ENCODE assay signal across 14 mouse cellular contexts in genomic region chr17:34692906-34693305, GRCm38 (mm10). TPM values are rescaled to one million over a fixed set of nuclear protein-coding genes. Genes with fewer than 3 reads are reported as not detected.
DNase-seq lines count a peak whose midpoint lies in the region; ATAC-seq lines count a peak whose summit lies in the region.
"Had no signal": no experiment of that assay in that cellular context is flagged by ENCODE, and none has a peak within 500 bp of the region (broad histone marks: within the 10 kb centered on the region; RNA-seq: fewer than 3 reads in every experiment).

No protein-coding gene starts in this region.

- H3K27me3 ChIP-seq in heart, embryonic 13.5 days (replicated peaks): peaks cover 4% of the 10 kb centered on the region; the same call in 1 of the 2 replicates
- H3K27me3 ChIP-seq in lung, embryonic 15.5 days: no peaks in the 10 kb centered on the region
- no peaks in the 10 kb centered on the region for H3K27me3 ChIP-seq in midbrain, embryonic 11.5 days (ENCODE audit: control insufficient read depth, insufficient read depth, low read length)
- H3K27me3 ChIP-seq: limb, embryonic 15.5 days had no signal

- no peak overlapping the region for H3K9ac ChIP-seq in heart, embryonic 13.5 days
- H3K9ac ChIP-seq in lung, embryonic 15.5 days: no peak overlapping the region
- no peak overlapping the region for H3K9ac ChIP-seq in midbrain, embryonic 11.5 days (ENCODE audit: low read length)
- H3K9ac ChIP-seq: limb, embryonic 15.5 days had no signal

- H3K27ac ChIP-seq in heart, embryonic 13.5 days (replicated peaks): 0 out of 2 replicates have a peak overlapping the region, but pooled peaks have one; percentile 20
- H3K27ac ChIP-seq in lung, embryonic 15.5 days: 0 out of 2 replicates have a peak overlapping the region, but pooled peaks have one; percentile 22
- no peak overlapping the region for H3K27ac ChIP-seq in midbrain, embryonic 11.5 days (ENCODE audit: low read depth, low read length)
- H3K27ac ChIP-seq: kidney, postnatal 0 days; limb, embryonic 15.5 days had no signal

- peak; percentile 73 for DNase-seq in adrenal gland, adult 2 months
- DNase-seq in adrenal gland, adult 8-10 months: no peak
- peak; percentile 90 for DNase-seq in NIH3T3 (ENCODE audit: low read depth)
- no peak for DNase-seq in layer of hippocampus, adult 8-10 months (ENCODE audit: low spot score in 2 of 2)
- DNase-seq in midbrain, embryonic 11.5 days (ENCODE audit: low spot score, missing footprints): no peak
- DNase-seq: cerebellum, adult 8-10 months; right cerebral cortex, postnatal 25 days; thymus, postnatal 4 days had no signal

- H3K36me3 ChIP-seq in heart, embryonic 13.5 days: no peaks in the 10 kb centered on the region
- H3K36me3 ChIP-seq in lung, embryonic 15.5 days: no peaks in the 10 kb centered on the region
- no peaks in the 10 kb centered on the region for H3K36me3 ChIP-seq in midbrain, embryonic 11.5 days (ENCODE audit: control insufficient read depth, insufficient read depth, low read length)
- H3K36me3 ChIP-seq: limb, embryonic 15.5 days had no signal

- no peak for ATAC-seq in heart, embryonic 13.5 days (ENCODE audit: extremely low read depth, insufficient number of reproducible peaks, low FRiP score, low TSS enrichment)
- no peak for ATAC-seq in lung, embryonic 15.5 days (ENCODE audit: borderline replicate concordance, extremely low read depth, low FRiP score, low TSS enrichment)
- ATAC-seq in erythroid progenitor cell, adult 5-6 weeks (replicated peaks; ENCODE audit: low FRiP score, poor library complexity, severe bottlenecking): no peak
- ATAC-seq in midbrain, embryonic 11.5 days (ENCODE audit: low FRiP score): no peak
- ATAC-seq: midbrain, embryonic 16.5 days had no signal

- 60% methylated on average over 7 of the region's 7 CpGs for WGBS in heart, embryonic 13.5 days
- 59% methylated on average over 7 of the region's 7 CpGs for WGBS in lung, embryonic 15.5 days
- 57% methylated on average over 7 of the region's 7 CpGs for WGBS in midbrain, embryonic 11.5 days

- no peaks in the 10 kb centered on the region for H3K9me3 ChIP-seq in heart, embryonic 13.5 days
- no peaks in the 10 kb centered on the region for H3K9me3 ChIP-seq in lung, embryonic 15.5 days
- H3K9me3 ChIP-seq in midbrain, embryonic 11.5 days (ENCODE audit: control insufficient read depth, low read length): no peaks in the 10 kb centered on the region
- H3K9me3 ChIP-seq: limb, embryonic 15.5 days had no signal

- no peak overlapping the region for H3K4me2 ChIP-seq in heart, embryonic 13.5 days
- H3K4me2 ChIP-seq in lung, embryonic 15.5 days: no peak overlapping the region
- no peak overlapping the region for H3K4me2 ChIP-seq in midbrain, embryonic 11.5 days
- H3K4me2 ChIP-seq: limb, embryonic 15.5 days had no signal

- H3K4me3 ChIP-seq in heart, embryonic 13.5 days: no peak overlapping the region
- no peak overlapping the region for H3K4me3 ChIP-seq in lung, embryonic 15.5 days
- H3K4me3 ChIP-seq in midbrain, embryonic 11.5 days (ENCODE audit: low read depth, low read length): no peak overlapping the region
- H3K4me3 ChIP-seq: limb, embryonic 15.5 days had no signal

- 0 out of 2 replicates have a peak, but pooled peaks cover 7% of the 10 kb centered on the region for H3K4me1 ChIP-seq in heart, embryonic 13.5 days
- H3K4me1 ChIP-seq in lung, embryonic 15.5 days: peaks cover 22% of the 10 kb centered on the region; the same call in 1 of the 2 replicates
- H3K4me1 ChIP-seq in midbrain, embryonic 11.5 days (ENCODE audit: control insufficient read depth, insufficient read depth, low read length): no peaks in the 10 kb centered on the region

RNA-seq across cellular contexts. Expression of gene Tnxb, which starts 22.6 kb away (rescaled TPM):
- 10 to 100 TPM; 20.2 to 30.1 TPM for total RNA-seq in adrenal gland, adult 2 months (2021)
- 23.4 and 23.6 TPM in 2 replicates for polyA plus RNA-seq in adrenal gland, adult 2 months (2012; rRNA removed)
- 10 to 100 TPM; 27.6 to 54.1 (median 41.4) TPM for total RNA-seq in adrenal gland, adult 8-10 months (2022)
- polyA plus RNA-seq in heart, embryonic 13.5 days (2015; fragmentation: Nextera tagmentation; extraction: Ambion mirVana): 1.3 and 1.4 TPM in 2 replicates
- 0.59 and 0.77 TPM in 2 replicates for polyA plus RNA-seq in lung, embryonic 15.5 days (2015; fragmentation: Nextera tagmentation; extraction: Ambion mirVana)
- 10 to 100 TPM; 10.6 to 13.3 (median 11.4) TPM for total RNA-seq in layer of hippocampus, adult 8-10 months (2022)
- total RNA-seq in erythroid progenitor cell, adult 5-6 weeks (2015; ENCODE audit: low replicate concordance): not detected in 2 replicates
- not detected in 2 replicates for total RNA-seq in erythroid progenitor cell, adult 5-6 weeks (2017; ENCODE audit: low replicate concordance)
- 0.03 and 0.05 TPM in 2 replicates for polyA plus RNA-seq in midbrain, embryonic 11.5 days (2014; fragmentation: Nextera tagmentation; extraction: Ambion mirVana)

RNA-seq across cellular contexts. Expression of gene Atf6b, which starts 46.0 kb away (rescaled TPM):
- 10 to 100 TPM; 44.1 to 53.2 TPM for total RNA-seq in adrenal gland, adult 2 months (2021)
- 114 and 118 TPM in 2 replicates for polyA plus RNA-seq in adrenal gland, adult 2 months (2012; rRNA removed)
- total RNA-seq in adrenal gland, adult 8-10 months (2022): 10 to 100 TPM; 47.1 to 56.6 (median 51.1) TPM
- 56.1 and 56.2 TPM in 2 replicates for polyA plus RNA-seq in heart, embryonic 13.5 days (2015; fragmentation: Nextera tagmentation; extraction: Ambion mirVana)
- 84.6 and 85.8 TPM in 2 replicates for polyA plus RNA-seq in lung, embryonic 15.5 days (2015; fragmentation: Nextera tagmentation; extraction: Ambion mirVana)
- total RNA-seq in layer of hippocampus, adult 8-10 months (2022): 10 to 100 TPM; 74.1 to 82.9 (median 79.8) TPM
- 5.4 and 8.3 TPM in 2 replicates for total RNA-seq in erythroid progenitor cell, adult 5-6 weeks (2015; ENCODE audit: low replicate concordance)
- 2.6 and 5.0 TPM in 2 replicates for total RNA-seq in erythroid progenitor cell, adult 5-6 weeks (2017; ENCODE audit: low replicate concordance)
- polyA plus RNA-seq in midbrain, embryonic 11.5 days (2014; fragmentation: Nextera tagmentation; extraction: Ambion mirVana): 68.2 and 77.6 TPM in 2 replicates

RNA-seq across cellular contexts. Expression of gene Fkbpl, which starts 48.3 kb away (rescaled TPM):
- total RNA-seq in adrenal gland, adult 2 months (2021): 10 to 100 TPM; 12.7 to 17.2 TPM
- polyA plus RNA-seq in adrenal gland, adult 2 months (2012; rRNA removed): 7.1 and 7.6 TPM in 2 replicates
- 10 to 100 TPM; 13.0 to 15.5 (median 15.1) TPM for total RNA-seq in adrenal gland, adult 8-10 months (2022)
- polyA plus RNA-seq in heart, embryonic 13.5 days (2015; fragmentation: Nextera tagmentation; extraction: Ambion mirVana): 10.4 and 10.7 TPM in 2 replicates
- 12.9 and 14.0 TPM in 2 replicates for polyA plus RNA-seq in lung, embryonic 15.5 days (2015; fragmentation: Nextera tagmentation; extraction: Ambion mirVana)
- total RNA-seq in layer of hippocampus, adult 8-10 months (2022): 10 to 100 TPM; 12.5 to 18.5 (median 15.2) TPM
- 2.5 TPM in 1 of 2 replicates, not detected in the other for total RNA-seq in erythroid progenitor cell, adult 5-6 weeks (2015; ENCODE audit: low replicate concordance)
- total RNA-seq in erythroid progenitor cell, adult 5-6 weeks (2017; ENCODE audit: low replicate concordance): 2.6 and 4.9 TPM in 2 replicates
- polyA plus RNA-seq in midbrain, embryonic 11.5 days (2014; fragmentation: Nextera tagmentation; extraction: Ambion mirVana): 14.4 and 15.1 TPM in 2 replicates

RNA-seq across cellular contexts. Expression of gene C4b, which starts 50.8 kb away (rescaled TPM):
- total RNA-seq in adrenal gland, adult 2 months (2021): 100 to 1,000 TPM; 121 to 181 TPM
- 48.1 and 51.4 TPM in 2 replicates for polyA plus RNA-seq in adrenal gland, adult 2 months (2012; rRNA removed)
- 100 to 1,000 TPM; 116 to 180 (median 142) TPM for total RNA-seq in adrenal gland, adult 8-10 months (2022)
- 0.11 and 0.21 TPM in 2 replicates for polyA plus RNA-seq in heart, embryonic 13.5 days (2015; fragmentation: Nextera tagmentation; extraction: Ambion mirVana)
- 0.11 and 0.42 TPM in 2 replicates for polyA plus RNA-seq in lung, embryonic 15.5 days (2015; fragmentation: Nextera tagmentation; extraction: Ambion mirVana)
- 100 to 1,000 TPM in 2 of 4 experiments, 10 to 100 TPM in 2; 45.7 to 391 (median 199) TPM for total RNA-seq in layer of hippocampus, adult 8-10 months (2022)
- 0.36 TPM in 1 of 2 replicates, not detected in the other for total RNA-seq in erythroid progenitor cell, adult 5-6 weeks (2015; ENCODE audit: low replicate concordance)
- total RNA-seq in erythroid progenitor cell, adult 5-6 weeks (2017; ENCODE audit: low replicate concordance): under 0.01 and 2.1 TPM in 2 replicates
- polyA plus RNA-seq in midbrain, embryonic 11.5 days (2014; fragmentation: Nextera tagmentation; extraction: Ambion mirVana): not detected in 2 replicates

Comparison
In these comparisons a context has a peak if more than half of its experiments do, and no peak if none do; other contexts are left out.
1. DNase-seq: peak in adrenal gland, adult 2 months (single experiment) and NIH3T3 (single experiment); none in adrenal gland, adult 8-10 months (single experiment), layer of hippocampus, adult 8-10 months (0 of 2) and midbrain, embryonic 11.5 days (single experiment).
2. RNA of gene Tnxb, which starts 22.6 kb away (total RNA-seq): 27.6 to 54.1 TPM in adrenal gland, adult 8-10 months, 20.2 to 30.1 TPM in adrenal gland, adult 2 months and 10.6 to 13.3 TPM in layer of hippocampus, adult 8-10 months; not detected in erythroid progenitor cell, adult 5-6 weeks; every median in the first group is over 10 times any median in the second.
3. RNA of gene Atf6b, which starts 46.0 kb away (total RNA-seq): 74.1 to 82.9 TPM in layer of hippocampus, adult 8-10 months, 44.1 to 53.2 TPM in adrenal gland, adult 2 months and 47.1 to 56.6 TPM in adrenal gland, adult 8-10 months; 2.6 to 8.3 TPM in erythroid progenitor cell, adult 5-6 weeks; every median in the first group is over 4 times any median in the second.